ENCODE assay signal across 18 mouse cellular contexts in genomic region chr1:145910637-145911369, GRCm38 (mm10).
"Had no signal": no experiment of that assay in that cellular context is flagged by ENCODE, and none has a peak within 500 bp of the region (broad histone marks: within the 10 kb centered on the region; RNA-seq: fewer than 3 reads in every experiment).

No protein-coding gene starts in this region.

- H3K4me3 ChIP-seq: limb, embryonic 12.5 days; limb, embryonic 15.5 days; megakaryocyte, embryonic 14.5 days; midbrain, embryonic 12.5 days had no signal

- H3K9ac ChIP-seq: limb, embryonic 12.5 days; limb, embryonic 15.5 days; liver, embryonic 14.5 days; liver, postnatal 0 days; lung, embryonic 14.5 days; midbrain, embryonic 12.5 days had no signal

- H3K27ac ChIP-seq: kidney, postnatal 0 days; limb, embryonic 12.5 days; limb, embryonic 15.5 days; liver, embryonic 14.5 days; macrophage; midbrain, embryonic 12.5 days had no signal

- H3K4me2 ChIP-seq: limb, embryonic 12.5 days; limb, embryonic 15.5 days; liver, embryonic 11.5 days; lung, embryonic 14.5 days; midbrain, embryonic 12.5 days had no signal

- H3K27me3 ChIP-seq: limb, embryonic 12.5 days; limb, embryonic 15.5 days; megakaryocyte, embryonic 14.5 days; midbrain, embryonic 12.5 days had no signal

- DNase-seq: kidney, adult 2 months; kidney, postnatal 25 days; layer of hippocampus, postnatal 36 days; left cerebral cortex, postnatal 4 days; liver, postnatal 0 days; lung, embryonic 14.5 days; thymus, adult 18-20 months; thymus, postnatal 36 days had no signal

- H3K36me3 ChIP-seq: limb, embryonic 12.5 days; limb, embryonic 15.5 days; midbrain, embryonic 12.5 days had no signal

- H3K9me3 ChIP-seq: limb, embryonic 12.5 days; limb, embryonic 15.5 days; midbrain, embryonic 12.5 days had no signal

- H3K4me1 ChIP-seq: limb, embryonic 12.5 days; limb, embryonic 15.5 days; megakaryocyte, embryonic 14.5 days; midbrain, embryonic 12.5 days had no signal

- ATAC-seq: intestine, postnatal 0 days; liver, postnatal 0 days; lung, postnatal 0 days had no signal
